Comparison of ENCODE assay signal across 8 mouse cellular contexts in the genomic region with DNA sequence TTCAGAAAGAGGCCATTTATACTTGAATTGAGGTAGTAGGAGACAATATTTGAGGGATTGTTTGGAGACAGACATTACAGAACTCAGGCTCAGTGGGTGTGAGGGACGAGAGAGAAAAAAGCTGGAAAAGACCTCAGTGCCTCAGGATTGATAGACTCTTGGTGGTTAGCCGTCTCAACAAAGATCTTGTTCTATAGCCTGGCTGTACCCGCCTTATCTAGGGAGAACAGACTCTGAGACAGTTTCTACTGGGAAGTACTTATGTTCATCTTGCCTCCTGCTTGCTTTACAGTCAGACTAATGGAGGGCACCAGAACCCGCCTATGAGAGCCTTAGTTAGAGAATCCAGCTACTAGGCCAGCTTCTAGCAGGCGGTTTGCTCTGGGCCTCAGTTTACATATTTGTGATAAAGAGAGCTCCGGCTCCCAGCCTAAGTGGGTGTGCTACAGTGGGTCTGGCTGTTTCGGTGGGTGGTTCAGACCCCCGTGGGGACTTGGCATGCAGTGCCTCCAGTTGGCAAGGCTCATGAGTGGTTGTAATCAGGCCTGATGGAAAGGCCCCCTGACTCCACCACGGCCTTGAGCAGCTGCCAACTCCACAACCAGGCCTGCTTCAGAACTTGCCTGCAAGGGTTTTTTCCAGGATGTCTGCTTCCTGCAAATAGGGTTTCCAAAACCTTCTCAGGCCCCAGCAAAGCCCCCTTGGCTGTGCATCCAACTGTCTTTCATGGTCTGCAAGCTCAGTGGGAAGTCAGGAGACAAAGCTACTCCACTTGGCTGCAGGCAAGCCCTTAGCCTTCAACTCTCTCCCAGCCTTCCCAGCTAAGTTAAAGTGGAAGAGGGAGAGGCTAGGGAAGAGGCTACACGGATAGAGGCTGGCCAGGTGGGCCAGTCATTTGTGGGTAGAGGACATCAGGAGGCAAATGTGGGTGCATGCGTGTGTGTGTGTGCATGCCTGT.
DNase-seq lines count a peak whose midpoint lies in the region; ATAC-seq lines count a peak whose summit lies in the region.

No protein-coding gene starts in this region.

- no peak overlapping the region for H3K9ac ChIP-seq in neural tube, embryonic 12.5 days
- no peak overlapping the region for H3K9ac ChIP-seq in hindbrain, embryonic 15.5 days
- H3K9ac ChIP-seq in neural tube, embryonic 13.5 days: 0 out of 2 replicates have a peak overlapping the region, but pooled peaks have one; percentile 22

- 85% methylated on average over 11 of the region's 11 CpGs for WGBS in neural tube, embryonic 12.5 days
- 63% methylated on average over 11 of the region's 11 CpGs for WGBS in hindbrain, embryonic 15.5 days
- 78% methylated on average over 11 of the region's 11 CpGs for WGBS in neural tube, embryonic 13.5 days

- H3K4me2 ChIP-seq in neural tube, embryonic 12.5 days (replicated peaks): no peak overlapping the region
- no peak overlapping the region for H3K4me2 ChIP-seq in hindbrain, embryonic 15.5 days
- H3K4me2 ChIP-seq in neural tube, embryonic 13.5 days: no peak overlapping the region

- no peaks in the 10 kb centered on the region for H3K27me3 ChIP-seq in neural tube, embryonic 12.5 days (replicated peaks)
- no peaks in the 10 kb centered on the region for H3K27me3 ChIP-seq in hindbrain, embryonic 15.5 days
- no peaks in the 10 kb centered on the region for H3K27me3 ChIP-seq in neural tube, embryonic 13.5 days

- H3K9me3 ChIP-seq in neural tube, embryonic 12.5 days: no peaks in the 10 kb centered on the region
- H3K9me3 ChIP-seq in hindbrain, embryonic 15.5 days: no peaks in the 10 kb centered on the region
- no peaks in the 10 kb centered on the region for H3K9me3 ChIP-seq in neural tube, embryonic 13.5 days

- peak; percentile 83 to 93 for DNase-seq in cerebellum, postnatal 10 days
- DNase-seq in cerebellum, adult 9-10 months: no peak
- no peak for DNase-seq in neural tube, embryonic 10.5 days (ENCODE audit: extremely low spot score, low spot score)
- no peak for DNase-seq in layer of hippocampus, adult 9-10 months (ENCODE audit: low spot score)
- DNase-seq in urinary bladder, postnatal 10 days (ENCODE audit: low spot score): no peak

- H3K36me3 ChIP-seq in neural tube, embryonic 12.5 days: no peaks in the 10 kb centered on the region
- no peaks in the 10 kb centered on the region for H3K36me3 ChIP-seq in hindbrain, embryonic 15.5 days
- H3K36me3 ChIP-seq in neural tube, embryonic 13.5 days: no peaks in the 10 kb centered on the region

- H3K27ac ChIP-seq in neural tube, embryonic 12.5 days: 0 out of 2 replicates have a peak overlapping the region, but pooled peaks have one; percentile 4
- H3K27ac ChIP-seq in hindbrain, embryonic 15.5 days (replicated peaks): peak overlapping the region; percentile 78
- H3K27ac ChIP-seq in neural tube, embryonic 13.5 days (replicated peaks): peak overlapping the region; percentile 77

- no peak for ATAC-seq in neural tube, embryonic 12.5 days (ENCODE audit: low FRiP score, low read depth)
- ATAC-seq in hindbrain, embryonic 15.5 days (ENCODE audit: low FRiP score, low read depth): peak; percentile 65
- peak; percentile 45; the same call in 1 of the 2 replicates for ATAC-seq in neural tube, embryonic 13.5 days (ENCODE audit: low read depth)

- peaks cover 29% of the 10 kb centered on the region for H3K4me1 ChIP-seq in neural tube, embryonic 12.5 days
- H3K4me1 ChIP-seq in hindbrain, embryonic 15.5 days (replicated peaks): peaks cover 34% of the 10 kb centered on the region
- H3K4me1 ChIP-seq in neural tube, embryonic 13.5 days (replicated peaks): peaks cover 50% of the 10 kb centered on the region

- no peak overlapping the region for H3K4me3 ChIP-seq in neural tube, embryonic 12.5 days
- H3K4me3 ChIP-seq in hindbrain, embryonic 15.5 days: no peak overlapping the region
- no peak overlapping the region for H3K4me3 ChIP-seq in neural tube, embryonic 13.5 days

Comparison
In these comparisons a context has a peak if more than half of its experiments do, and no peak if none do; other contexts are left out.
1. DNase-seq: peak in cerebellum, postnatal 10 days (2 of 2); none in cerebellum, adult 9-10 months (single experiment), neural tube, embryonic 10.5 days (single experiment), layer of hippocampus, adult 9-10 months (single experiment) and urinary bladder, postnatal 10 days (single experiment).
2. H3K27ac ChIP-seq: peak in every context shown above with its lines; median percentile 78 in hindbrain, embryonic 15.5 days; 77 in neural tube, embryonic 13.5 days; 4 in neural tube, embryonic 12.5 days.